Mouse (Mus musculus): ENCODE measurements at regions not wholly inside any gene's neighbourhood (a gene's known extent, or its start where the extent isn't known, plus 50 kb on each side); places are given as distances from the start of the nearest gene placed in this dataset.

DNA sequence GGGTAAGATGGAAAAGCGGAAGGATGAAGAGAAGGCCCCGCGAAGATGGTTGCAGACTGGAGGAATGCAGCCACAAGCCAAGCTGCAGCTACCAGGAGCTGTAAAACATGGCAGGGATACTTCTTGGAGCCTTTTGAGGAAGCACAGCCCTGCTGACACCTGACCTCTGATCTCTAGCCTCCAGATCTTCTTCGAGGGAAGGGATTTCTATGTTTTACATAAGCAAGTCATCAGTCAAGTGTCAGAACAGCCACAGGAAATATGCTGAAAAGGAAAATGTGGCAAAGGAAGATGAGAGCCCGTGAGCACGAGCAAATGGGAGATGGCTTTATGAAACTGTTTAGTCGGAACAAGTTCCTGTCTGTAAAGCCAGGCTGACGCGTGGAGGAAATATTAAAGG, 219.1 kb downstream of the Tshz3 start:
- no peak overlapping the region for H3K9ac ChIP-seq (ENCODE audit: low read depth, low read length)
- WGBS (ENCODE audit: insufficient replicate concordance): 69% methylated on average over 9 of the region's 9 CpGs
- no peak overlapping the region for H3K27ac ChIP-seq (ENCODE audit: low read depth, low read length)
- H3K9me3 ChIP-seq (replicated peaks; ENCODE audit: control insufficient read depth, low read length): no peaks in the 10 kb centered on the region
- no peaks in the 10 kb centered on the region for H3K36me3 ChIP-seq (ENCODE audit: control insufficient read depth, insufficient read depth, low read length)
- no peak overlapping the region for H3K4me3 ChIP-seq (ENCODE audit: low read depth, low read length)
- ATAC-seq (replicated peaks; ENCODE audit: insufficient number of reproducible peaks, low FRiP score, low TSS enrichment): no peak
- no peaks in the 10 kb centered on the region for H3K27me3 ChIP-seq (ENCODE audit: control insufficient read depth, insufficient read depth, low read length)
- H3K4me1 ChIP-seq (ENCODE audit: control insufficient read depth, insufficient read depth, low read length): no peaks in the 10 kb centered on the region
- no peak overlapping the region for H3K4me2 ChIP-seq

DNA sequence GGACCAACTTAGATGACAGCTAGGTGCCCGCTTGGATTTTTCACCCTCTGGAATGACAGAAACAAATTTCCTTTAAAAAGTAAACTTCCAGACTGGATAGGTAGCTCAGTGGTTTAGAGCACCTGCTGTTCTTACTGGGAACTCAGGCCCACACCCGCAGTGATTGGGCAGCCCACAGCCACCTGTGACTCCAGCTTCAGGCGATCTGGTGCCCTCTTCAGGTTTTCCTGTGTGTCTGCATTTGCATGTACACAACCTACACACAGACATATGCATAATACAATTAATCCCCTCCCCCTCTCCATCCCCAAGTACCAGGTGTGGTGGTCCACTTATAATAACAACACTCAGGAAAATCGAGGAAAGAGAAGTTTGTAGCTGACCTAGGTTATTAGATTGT, 221.5 kb downstream of the Tshz3 start:
- Histone ChIP-seq H3K27me3 (ENCODE audit: control insufficient read depth, insufficient read depth, low read length) (no peaks in the 10 kb centered on the region), H3K36me3 (ENCODE audit: control insufficient read depth, insufficient read depth, low read length) (no peaks in the 10 kb centered on the region), H3K27ac (ENCODE audit: low read depth, low read length) (no peak overlapping the region), H3K4me2 (no peak overlapping the region), H3K9me3 (replicated peaks; ENCODE audit: control insufficient read depth, low read length) (no peaks in the 10 kb centered on the region), H3K4me3 (ENCODE audit: low read depth, low read length) (no peak overlapping the region), H3K4me1 (ENCODE audit: control insufficient read depth, insufficient read depth, low read length) (no peaks in the 10 kb centered on the region), H3K9ac (ENCODE audit: low read depth, low read length) (no peak overlapping the region)
- no peak for ATAC-seq (replicated peaks; ENCODE audit: insufficient number of reproducible peaks, low FRiP score, low TSS enrichment)
- WGBS (ENCODE audit: insufficient replicate concordance): 76% methylated on average over 4 of the region's 4 CpGs

DNA sequence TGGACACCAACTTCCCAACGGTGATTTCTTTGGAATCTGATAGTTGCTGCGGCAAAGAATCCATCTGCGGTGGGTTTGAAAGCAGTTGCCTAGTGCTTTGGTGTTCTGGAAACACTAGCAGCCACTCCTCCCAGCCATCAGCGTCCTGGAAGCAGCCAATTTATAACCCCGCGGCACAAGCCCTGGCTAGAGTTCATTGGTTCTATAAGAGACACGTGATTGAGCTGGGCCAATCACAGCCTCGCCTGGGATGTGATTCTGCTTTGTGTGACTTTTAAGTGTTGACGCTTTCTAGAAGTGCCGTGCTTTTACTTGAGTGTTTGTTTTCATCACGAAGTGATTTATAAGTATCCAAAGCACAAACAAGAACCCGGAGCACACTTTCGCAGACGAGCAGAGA, 223.1 kb downstream of the Tshz3 start:
- WGBS (ENCODE audit: insufficient replicate concordance): 56% methylated on average over 14 of the region's 14 CpGs
- no peak for ATAC-seq (replicated peaks; ENCODE audit: insufficient number of reproducible peaks, low FRiP score, low TSS enrichment)
- H3K4me2 ChIP-seq: no peak overlapping the region
- no peak overlapping the region for H3K9ac ChIP-seq (ENCODE audit: low read depth, low read length)
- no peaks in the 10 kb centered on the region for H3K4me1 ChIP-seq (ENCODE audit: control insufficient read depth, insufficient read depth, low read length)
- no peaks in the 10 kb centered on the region for H3K36me3 ChIP-seq (ENCODE audit: control insufficient read depth, insufficient read depth, low read length)
- no peak overlapping the region for H3K4me3 ChIP-seq (ENCODE audit: low read depth, low read length)
- 0 out of 2 replicates have a peak, but pooled peaks cover 2% of the 10 kb centered on the region for H3K27me3 ChIP-seq (ENCODE audit: control insufficient read depth, insufficient read depth, low read length)
- no peak overlapping the region for H3K27ac ChIP-seq (ENCODE audit: low read depth, low read length)
- H3K9me3 ChIP-seq (replicated peaks; ENCODE audit: control insufficient read depth, low read length): no peaks in the 10 kb centered on the region

DNA sequence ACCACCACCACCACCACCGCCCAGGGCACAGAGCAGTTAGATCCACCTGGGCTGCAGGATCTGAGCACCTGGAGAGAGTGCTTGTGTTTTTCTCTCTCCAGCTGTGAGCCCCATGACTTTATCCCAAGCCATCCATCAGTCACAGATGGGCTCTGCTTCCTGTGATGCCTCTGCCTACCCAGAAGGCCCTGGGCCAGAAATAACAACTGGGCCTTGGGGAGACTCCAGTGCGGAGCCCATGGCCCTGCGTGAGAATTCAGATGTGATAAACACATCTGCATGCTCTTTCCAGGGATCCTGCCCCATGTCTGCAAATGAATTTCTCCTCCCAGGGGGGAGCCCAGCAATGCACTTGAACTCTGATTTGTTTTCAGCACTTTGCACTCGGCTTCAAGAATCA, 235.6 kb downstream of the Tshz3 start:
- Histone ChIP-seq H3K9ac (ENCODE audit: low read depth, low read length) (no peak overlapping the region), H3K27ac (ENCODE audit: low read depth, low read length) (no peak overlapping the region), H3K27me3 (ENCODE audit: control insufficient read depth, insufficient read depth, low read length) (no peaks in the 10 kb centered on the region), H3K9me3 (replicated peaks; ENCODE audit: control insufficient read depth, low read length) (no peaks in the 10 kb centered on the region), H3K4me2 (no peak overlapping the region), H3K4me1 (ENCODE audit: control insufficient read depth, insufficient read depth, low read length) (no peaks in the 10 kb centered on the region), H3K4me3 (ENCODE audit: low read depth, low read length) (no peak overlapping the region), H3K36me3 (ENCODE audit: control insufficient read depth, insufficient read depth, low read length) (no peaks in the 10 kb centered on the region)
- ATAC-seq (replicated peaks; ENCODE audit: insufficient number of reproducible peaks, low FRiP score, low TSS enrichment): no peak
- 67% methylated on average over 3 of the region's 4 CpGs for WGBS (ENCODE audit: insufficient replicate concordance)

DNA sequence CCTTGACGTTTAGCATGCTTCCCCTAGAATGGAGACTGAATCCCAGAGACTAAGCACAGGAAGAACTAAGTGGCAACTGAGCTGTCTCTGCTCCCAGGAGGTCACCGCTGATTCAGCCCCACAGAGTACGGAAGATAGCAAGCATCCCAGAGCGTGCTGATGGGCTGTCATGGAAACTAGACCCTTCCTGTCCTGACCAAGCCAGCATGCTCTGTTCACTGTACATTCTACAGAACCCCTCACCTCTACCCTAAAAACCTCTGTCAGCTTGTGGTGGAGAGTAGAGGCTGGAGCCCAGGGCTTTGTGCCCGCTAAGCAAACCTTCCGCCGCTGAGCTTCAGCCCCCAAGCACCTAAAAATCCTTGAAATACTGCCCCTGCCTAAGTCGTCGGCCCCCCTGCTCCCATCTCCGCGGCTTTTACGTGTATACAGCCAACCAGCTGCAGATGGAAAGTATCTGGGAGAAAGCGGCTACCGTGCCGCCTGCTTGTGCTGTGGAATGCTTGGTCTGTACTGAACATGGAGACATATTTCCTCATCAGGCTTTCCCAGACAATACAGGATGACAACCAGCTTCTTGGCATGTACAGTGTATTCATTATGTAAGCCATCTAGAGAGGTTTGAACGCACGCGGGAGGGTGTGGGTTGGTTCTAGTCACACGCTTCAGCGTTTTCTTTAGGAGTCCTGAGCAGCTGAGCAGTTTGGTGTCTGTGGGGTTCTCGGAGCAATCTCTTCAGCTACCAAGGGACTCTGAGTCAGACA, 237.1 kb downstream of the Tshz3 start:
- Histone ChIP-seq H3K4me3 (ENCODE audit: low read depth, low read length) (no peak overlapping the region), H3K9ac (ENCODE audit: low read depth, low read length) (no peak overlapping the region), H3K9me3 (replicated peaks; ENCODE audit: control insufficient read depth, low read length) (no peaks in the 10 kb centered on the region), H3K36me3 (ENCODE audit: control insufficient read depth, insufficient read depth, low read length) (no peaks in the 10 kb centered on the region), H3K27me3 (ENCODE audit: control insufficient read depth, insufficient read depth, low read length) (no peaks in the 10 kb centered on the region), H3K4me2 (no peak overlapping the region), H3K4me1 (ENCODE audit: control insufficient read depth, insufficient read depth, low read length) (no peaks in the 10 kb centered on the region), H3K27ac (ENCODE audit: low read depth, low read length) (no peak overlapping the region)
- 69% methylated on average over 21 of the region's 21 CpGs for whole genome bisulfite sequencing (ENCODE audit: insufficient replicate concordance)
- ATAC-seq (replicated peaks; ENCODE audit: insufficient number of reproducible peaks, low FRiP score, low TSS enrichment): no peak

DNA sequence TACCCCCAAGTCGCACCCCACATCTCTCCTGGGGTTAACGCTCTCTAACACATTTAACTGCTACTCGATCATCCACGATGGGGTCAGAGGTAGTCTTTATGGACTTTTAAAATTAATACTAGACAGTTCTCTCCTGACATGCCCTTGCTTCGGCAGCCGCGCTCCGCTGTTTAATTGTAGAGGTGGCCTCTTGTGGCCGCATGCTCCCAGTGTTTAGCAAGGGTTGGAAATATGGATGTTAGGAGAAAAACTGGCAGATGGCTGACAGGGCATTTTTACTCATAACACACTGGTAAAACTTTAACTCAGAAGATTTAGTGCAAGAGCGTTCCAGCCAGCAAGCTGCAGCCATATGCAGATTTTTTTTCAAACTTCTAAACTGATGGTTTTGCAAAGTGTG, 242.7 kb downstream of the Tshz3 start:
- Histone ChIP-seq H3K27ac (ENCODE audit: low read depth, low read length) (no peak overlapping the region), H3K9me3 (replicated peaks; ENCODE audit: control insufficient read depth, low read length) (no peaks in the 10 kb centered on the region), H3K4me1 (ENCODE audit: control insufficient read depth, insufficient read depth, low read length) (no peaks in the 10 kb centered on the region), H3K9ac (ENCODE audit: low read depth, low read length) (no peak overlapping the region), H3K36me3 (ENCODE audit: control insufficient read depth, insufficient read depth, low read length) (no peaks in the 10 kb centered on the region), H3K4me3 (ENCODE audit: low read depth, low read length) (no peak overlapping the region), H3K27me3 (ENCODE audit: control insufficient read depth, insufficient read depth, low read length) (no peaks in the 10 kb centered on the region), H3K4me2 (no peak overlapping the region)
- ATAC-seq (replicated peaks; ENCODE audit: insufficient number of reproducible peaks, low FRiP score, low TSS enrichment): no peak
- WGBS (ENCODE audit: insufficient replicate concordance): 82% methylated on average over 10 of the region's 10 CpGs

DNA sequence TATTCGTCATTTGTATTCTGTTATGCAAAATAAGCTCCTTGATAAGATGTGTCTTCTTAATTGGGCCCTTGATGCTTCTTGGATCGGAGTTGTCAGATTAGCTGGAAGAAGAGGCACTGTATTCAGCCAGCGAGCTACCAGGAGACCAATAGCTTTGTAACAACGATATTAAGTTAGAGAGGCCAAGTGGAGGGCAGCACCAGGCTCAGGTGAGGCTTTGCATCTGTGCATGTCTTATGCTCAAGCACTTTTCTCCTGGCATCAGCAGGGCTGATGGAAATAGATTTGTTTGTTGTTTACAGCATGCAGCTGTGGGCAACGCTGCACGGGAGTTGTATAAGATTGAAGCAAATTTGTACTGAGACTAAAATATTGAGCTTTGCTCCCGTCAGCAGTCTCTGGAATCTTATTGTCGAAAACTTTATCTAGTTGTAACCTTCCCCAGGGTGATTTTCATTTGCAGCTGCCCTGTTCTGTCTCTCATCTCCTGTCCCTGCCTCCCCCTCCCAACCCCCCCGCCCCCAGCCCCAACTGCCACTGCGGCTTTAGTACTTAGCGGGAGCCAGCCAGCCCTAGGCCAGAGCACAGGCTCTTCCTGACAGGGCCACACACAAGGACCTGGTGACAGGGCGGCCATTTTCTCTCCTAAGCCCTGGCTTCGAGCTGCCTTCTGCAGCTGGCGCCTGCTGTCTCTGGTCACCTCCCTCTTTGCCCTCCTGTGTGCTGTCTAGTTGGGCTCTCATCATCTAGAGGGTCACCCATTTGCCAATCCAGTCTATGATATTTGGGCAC, 247.3 kb downstream of the Tshz3 start:
- no peak overlapping the region for H3K9ac ChIP-seq (ENCODE audit: low read depth, low read length)
- H3K27ac ChIP-seq (ENCODE audit: low read depth, low read length): no peak overlapping the region
- H3K4me1 ChIP-seq (ENCODE audit: control insufficient read depth, insufficient read depth, low read length): 0 out of 2 replicates have a peak, but pooled peaks cover 5% of the 10 kb centered on the region
- ATAC-seq (replicated peaks; ENCODE audit: insufficient number of reproducible peaks, low FRiP score, low TSS enrichment): no peak
- no peaks in the 10 kb centered on the region for H3K36me3 ChIP-seq (ENCODE audit: control insufficient read depth, insufficient read depth, low read length)
- H3K27me3 ChIP-seq (ENCODE audit: control insufficient read depth, insufficient read depth, low read length): no peaks in the 10 kb centered on the region
- WGBS (ENCODE audit: insufficient replicate concordance): 55% methylated on average over 14 of the region's 14 CpGs
- no peaks in the 10 kb centered on the region for H3K9me3 ChIP-seq (replicated peaks; ENCODE audit: control insufficient read depth, low read length)
- H3K4me2 ChIP-seq: no peak overlapping the region
- H3K4me3 ChIP-seq (ENCODE audit: low read depth, low read length): no peak overlapping the region

DNA sequence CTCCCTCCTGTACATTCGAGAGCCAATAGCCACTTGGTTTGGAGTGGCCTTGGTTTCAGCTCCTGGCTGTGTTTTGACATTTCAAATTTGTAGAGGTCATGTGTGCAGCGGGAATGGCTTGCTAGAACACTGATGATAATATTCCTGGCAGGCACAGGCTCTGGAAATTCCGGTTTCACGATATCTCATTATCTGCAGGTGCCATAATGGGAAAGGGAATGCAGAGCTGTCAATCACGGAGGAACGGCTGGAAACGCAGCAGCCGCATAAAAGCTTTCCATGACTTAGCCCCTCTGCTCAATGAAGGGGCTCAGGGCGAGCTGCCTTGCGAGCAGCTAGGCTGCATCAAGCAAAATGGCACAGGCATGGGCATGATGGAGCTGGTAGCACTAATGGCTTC, 251.6 kb downstream of the Tshz3 start:
- H3K27ac ChIP-seq (ENCODE audit: low read depth, low read length): no peak overlapping the region
- H3K36me3 ChIP-seq (ENCODE audit: control insufficient read depth, insufficient read depth, low read length): no peaks in the 10 kb centered on the region
- H3K4me2 ChIP-seq: no peak overlapping the region
- 51% methylated on average over 10 of the region's 10 CpGs for WGBS (ENCODE audit: insufficient replicate concordance)
- H3K9ac ChIP-seq (ENCODE audit: low read depth, low read length): no peak overlapping the region
- H3K27me3 ChIP-seq (ENCODE audit: control insufficient read depth, insufficient read depth, low read length): no peaks in the 10 kb centered on the region
- H3K9me3 ChIP-seq (replicated peaks; ENCODE audit: control insufficient read depth, low read length): no peaks in the 10 kb centered on the region
- H3K4me1 ChIP-seq (ENCODE audit: control insufficient read depth, insufficient read depth, low read length): 0 out of 2 replicates have a peak, but pooled peaks cover 5% of the 10 kb centered on the region
- H3K4me3 ChIP-seq (ENCODE audit: low read depth, low read length): no peak overlapping the region
- no peak for ATAC-seq (replicated peaks; ENCODE audit: insufficient number of reproducible peaks, low FRiP score, low TSS enrichment)

All from heart, embryonic 11.5 days (tissue).